Comparison of ENCODE assay signal across 8 mouse cellular contexts in the genomic region with DNA sequence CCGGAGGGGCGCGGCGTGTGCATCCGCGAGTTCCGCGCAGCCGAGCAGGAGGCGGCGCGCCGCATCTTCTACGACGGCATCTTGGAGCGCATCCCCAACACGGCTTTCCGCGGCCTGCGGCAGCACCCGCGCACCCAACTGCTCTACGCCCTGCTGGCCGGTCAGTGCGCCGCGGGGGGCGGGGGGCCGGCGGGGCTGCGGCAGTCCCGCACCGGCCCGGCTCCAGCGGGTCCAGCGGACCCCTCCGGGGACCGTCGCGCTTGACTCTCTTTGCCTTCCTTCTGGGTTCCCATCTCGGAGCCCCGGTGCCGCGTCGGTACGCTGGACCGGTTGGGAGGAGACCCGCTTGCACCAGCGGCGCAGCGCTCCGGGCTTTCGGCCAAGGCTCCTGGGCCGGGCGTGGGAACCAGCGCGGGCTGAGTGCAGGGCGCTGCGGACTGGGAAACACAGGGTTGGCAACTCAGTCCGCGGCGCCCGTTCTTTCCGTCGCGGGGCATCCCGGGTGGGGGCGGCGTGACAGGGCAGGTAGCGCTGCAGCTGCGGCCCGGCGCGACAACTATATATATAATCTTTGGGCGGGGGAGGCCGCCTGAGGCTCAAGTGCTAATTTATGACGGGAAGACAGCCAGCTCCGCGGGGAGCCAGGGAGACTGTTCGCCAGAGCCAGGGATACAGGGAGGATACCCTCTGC. TPM values are rescaled to one million over a fixed set of nuclear protein-coding genes. Genes with fewer than 3 reads are reported as not detected.
A peak's percentile ranks its signal among the peaks of the same experiment; 100 is the strongest.
DNase-seq lines count a peak whose midpoint lies in the region; ATAC-seq and TF ChIP-seq lines count a peak whose summit lies in the region.

No protein-coding gene starts in this region.

- H3K9me3 ChIP-seq in limb, embryonic 12.5 days: no peaks in the 10 kb centered on the region
- no peaks in the 10 kb centered on the region for H3K9me3 ChIP-seq in midbrain, embryonic 16.5 days (replicated peaks; ENCODE audit: control insufficient read depth, low read length, poor library complexity, severe bottlenecking)

- 0 out of 2 replicates have a peak, but pooled peaks have one; percentile 1 for TF ChIP-seq CTCF in heart, adult 2 months (IDR thresholded peaks at IDR 0.05)

- no peaks in the 10 kb centered on the region for H3K79me2 ChIP-seq in heart, adult 2 months (replicated peaks; ENCODE audit: control insufficient read depth, insufficient read depth, low read length)

- H3K27ac ChIP-seq in heart, adult 2 months: no peak overlapping the region
- no peak overlapping the region for H3K27ac ChIP-seq in limb, embryonic 12.5 days
- peak overlapping the region; percentile 97 for H3K27ac ChIP-seq in midbrain, embryonic 16.5 days (ENCODE audit: low read length)

- peak overlapping the region; percentile 41 for H3K9ac ChIP-seq in heart, adult 2 months (ENCODE audit: low read depth, low read length)
- H3K9ac ChIP-seq in limb, embryonic 12.5 days (replicated peaks): peak overlapping the region; percentile 50
- peak overlapping the region; percentile 87 for H3K9ac ChIP-seq in midbrain, embryonic 16.5 days (ENCODE audit: low read depth, low read length)

- intact Hi-C loops in heart, adult 2 months (cut with DNase I): no loop called here

- DNase-seq in layer of hippocampus, adult 11-12 months (ENCODE audit: low spot score): peak; percentile 69
- no peak for DNase-seq in layer of hippocampus, adult 9-10 months (ENCODE audit: low spot score)
- peak; percentile 49 to 62 for DNase-seq in cerebellum, postnatal 4 days (ENCODE audit: low spot score in 2 of 2)
- DNase-seq in heart, adult 2 months: peak; percentile 65 to 70
- peak; percentile 19 for DNase-seq in kidney, adult 9 months
- peak; percentile 12 for DNase-seq in thymus, postnatal 25 days

- TF ChIP-seq POLR2A in heart, adult 2 months (IDR thresholded peaks at IDR 0.05; ENCODE audit: insufficient read depth, low read depth, low read length): no peak

- H3K4me3 ChIP-seq in heart, adult 2 months: peak overlapping the region; percentile 55
- peak overlapping the region; percentile 67 for H3K4me3 ChIP-seq in limb, embryonic 12.5 days (replicated peaks)
- H3K4me3 ChIP-seq in midbrain, embryonic 16.5 days (ENCODE audit: low read depth, low read length): peak overlapping the region; percentile 97

- peak overlapping the region; percentile 98 for H3K4me2 ChIP-seq in limb, embryonic 12.5 days
- H3K4me2 ChIP-seq in midbrain, embryonic 16.5 days (ENCODE audit: low read length): peak overlapping the region; percentile 97

- ATAC-seq in limb, embryonic 12.5 days (ENCODE audit: insufficient number of reproducible peaks, insufficient read depth, low FRiP score, low TSS enrichment, low read depth): no peak
- ATAC-seq in midbrain, embryonic 16.5 days: peak; percentile 18

- H3K36me3 ChIP-seq in heart, adult 2 months (ENCODE audit: control insufficient read depth, insufficient read depth, low read length): no peaks in the 10 kb centered on the region
- H3K36me3 ChIP-seq in limb, embryonic 12.5 days: no peaks in the 10 kb centered on the region
- peaks cover 15% of the 10 kb centered on the region for H3K36me3 ChIP-seq in midbrain, embryonic 16.5 days (ENCODE audit: control insufficient read depth, insufficient read depth, low read length)

- H3K27me3 ChIP-seq in heart, adult 2 months (ENCODE audit: control insufficient read depth, insufficient read depth, low read length): peaks cover 16% of the 10 kb centered on the region
- peaks cover 71% of the 10 kb centered on the region for H3K27me3 ChIP-seq in limb, embryonic 12.5 days
- H3K27me3 ChIP-seq in midbrain, embryonic 16.5 days (ENCODE audit: control insufficient read depth, insufficient read depth, low read depth, low read length): no peaks in the 10 kb centered on the region

- WGBS in heart, adult 2 months: under 1% methylated on average over 80 of the region's 80 CpGs
- WGBS in limb, embryonic 12.5 days: under 1% methylated on average over 80 of the region's 80 CpGs
- under 1% methylated on average over 71 of the region's 80 CpGs for WGBS in midbrain, embryonic 16.5 days

- TF ChIP-seq EP300 in heart, adult 2 months (IDR thresholded peaks at IDR 0.05; ENCODE audit: insufficient read depth, low read depth, low read length): no peak

- H3K4me1 ChIP-seq in heart, adult 2 months (ENCODE audit: control insufficient read depth, insufficient read depth, low read length): no peaks in the 10 kb centered on the region
- peaks cover 18% of the 10 kb centered on the region for H3K4me1 ChIP-seq in limb, embryonic 12.5 days (replicated peaks)
- peaks cover 36% of the 10 kb centered on the region for H3K4me1 ChIP-seq in midbrain, embryonic 16.5 days (ENCODE audit: control insufficient read depth, insufficient read depth, low read length)

RNA-seq across cellular contexts. Expression of a gene that starts 1.4 kb away (rescaled TPM):
- 1 to 10 TPM; 1.1 TPM for total RNA-seq in heart, adult 2 months (2021)
- polyA plus RNA-seq in heart, adult 2 months (2012; rRNA removed): 3.1 and 5.7 TPM in 2 replicates
- 0.13 and 0.20 TPM in 2 replicates for polyA plus RNA-seq in limb, embryonic 12.5 days (2016; fragmentation: Nextera tagmentation; extraction: Ambion mirVana)
- polyA plus RNA-seq in midbrain, embryonic 16.5 days (2015; fragmentation: Nextera tagmentation; extraction: Ambion mirVana): 4.4 and 4.6 TPM in 2 replicates

RNA-seq across cellular contexts. Expression of a gene that starts 14.0 kb away (rescaled TPM):
- 1 to 10 TPM; 2.2 to 2.6 TPM for total RNA-seq in heart, adult 2 months (2021)
- 3.7 and 7.6 TPM in 2 replicates for polyA plus RNA-seq in heart, adult 2 months (2012; rRNA removed)
- polyA plus RNA-seq in limb, embryonic 12.5 days (2016; fragmentation: Nextera tagmentation; extraction: Ambion mirVana): 186 and 197 TPM in 2 replicates
- 654 and 658 TPM in 2 replicates for polyA plus RNA-seq in midbrain, embryonic 16.5 days (2015; fragmentation: Nextera tagmentation; extraction: Ambion mirVana)

Comparison
In these comparisons a context has a peak if more than half of its experiments do, and no peak if none do; other contexts are left out.
1. RNA of a gene that starts 14.0 kb away (polyA plus RNA-seq): 654 to 658 TPM in midbrain, embryonic 16.5 days and 186 to 197 TPM in limb, embryonic 12.5 days; 3.7 to 7.6 TPM in heart, adult 2 months; every median in the first group is over 10 times any median in the second.
2. Peak in every context shown above with its lines, with median percentiles within 50 percentile points of each other: H3K4me3 ChIP-seq and H3K9ac ChIP-seq.